Mouse (Mus musculus): ENCODE results near the gene Stx16.

DNA sequence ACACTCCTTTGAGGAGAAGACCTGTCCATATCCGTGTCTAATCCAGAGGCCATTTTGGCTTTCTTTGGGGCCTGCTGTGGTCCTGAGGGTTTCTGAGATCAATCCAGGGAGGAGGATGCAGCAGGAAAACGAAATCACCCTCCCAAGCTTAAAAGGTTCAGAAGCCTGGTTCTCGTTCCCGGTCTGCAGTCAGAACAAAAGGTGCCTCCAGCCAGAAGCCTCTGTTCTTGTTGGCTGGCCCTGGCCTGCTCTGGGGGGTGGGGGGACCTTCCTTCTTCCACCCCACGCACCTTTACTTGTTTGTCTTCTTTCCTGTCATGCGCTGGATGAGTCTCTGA is 51.2 kb downstream of the Stx16 start:
- TF ChIP-seq POLR2A (IDR thresholded peaks at IDR 0.05; ENCODE audit: low read depth, low read length): no peak
- no peak for TF ChIP-seq CTCF (IDR thresholded peaks at IDR 0.05; ENCODE audit: extremely low read depth, insufficient read length, insufficient replicate concordance, low read depth, low read length)

All from small intestine, adult 2 months (tissue).